Mouse (Mus musculus) forebrain, embryonic 14.5 days (tissue): ENCODE results near the gene Cacna2d1. TPM values are rescaled to one million over a fixed set of nuclear protein-coding genes. Genes with fewer than 3 reads are reported as not detected.
A peak's percentile ranks its signal among the peaks of the same experiment; 100 is the strongest.

ENCODE experiments used
- ATAC-seq: fragments of 200-750 bp; cut with Nextera tagmentation; 2 replicates; pipeline ENCODE4 v1.8.0; 2017; ENCODE audit warnings: mild to moderate bottlenecking, moderate library complexity
- DNase-seq: peaks from one replicate; pipeline ENCODE4 v3.0.0-alpha.2; 2015; ENCODE audit warnings: low spot score
- H3K27ac ChIP-seq: fragments of 300-500 bp; sonication (generic); 2 replicates; pipeline ENCODE4 v1.5.1; 2014; ENCODE audit warnings: low read depth, mild to moderate bottlenecking, control low read depth, low read length, moderate library complexity
- H3K27me3 ChIP-seq: fragments of 300-500 bp; sonication (generic); replicated peaks from 2 replicates; pipeline ENCODE4 v1.6.1; 2014; ENCODE audit warnings: low read length, control low read depth, mixed read lengths; ENCODE audit not compliant: control insufficient read depth, insufficient read depth
- H3K36me3 ChIP-seq: fragments of 300-500 bp; sonication (generic); 2 replicates; pipeline ENCODE4 v1.6.1; 2014; ENCODE audit warnings: low read length, control low read depth; ENCODE audit not compliant: control insufficient read depth, insufficient read depth
- H3K4me1 ChIP-seq: fragments of 300-500 bp; sonication (generic); 2 replicates; pipeline ENCODE4 v1.6.1; 2014; ENCODE audit warnings: antibody characterized with exemption, low read length, control low read depth; ENCODE audit not compliant: control insufficient read depth, insufficient read depth
- H3K4me2 ChIP-seq: fragments of 300-500 bp; sonication (generic); 2 replicates; pipeline ENCODE4 v1.6.1; 2014; ENCODE audit warnings: mild to moderate bottlenecking, control low read depth, low read length
- H3K4me3 ChIP-seq: fragments of 300-500 bp; sonication (generic); 2 replicates; pipeline ENCODE4 v1.5.1; 2014; ENCODE audit warnings: low read depth, low read length, control low read depth
- H3K9ac ChIP-seq: fragments of 300-500 bp; sonication (generic); 2 replicates; pipeline ENCODE4 v1.6.1; 2014; ENCODE audit warnings: mild to moderate bottlenecking, low read length, control low read depth, moderate library complexity
- H3K9me3 ChIP-seq: fragments of 300-500 bp; sonication (generic); replicated peaks from 2 replicates; pipeline ENCODE4 v1.6.1; 2016; ENCODE audit warnings: low read length, control low read depth, mixed read lengths; ENCODE audit not compliant: control insufficient read depth
- WGBS: fragments of 180-500 bp; shearing (Covaris S2); extraction: QIAGEN DNeasy Blood & Tissue Kit; methylation state at CpG from one replicate; pipeline ENCODE4 v1.1.7; 2014; 5-methylcytosine and 5-hydroxymethylcytosine counted together
- polyA plus RNA-seq: library from polyadenylated mRNA; unstranded; fragments of >200 nt; fragmentation: Nextera tagmentation; extraction: Ambion mirVana; gene quantifications from 2 replicates; pipeline ENCODE4 v1.2.1, GENCODE M21; 2014

The Cacna2d1 gene
- polyA plus RNA-seq, 1 experiment from 2014 or later: 22.8 TPM

DNA sequence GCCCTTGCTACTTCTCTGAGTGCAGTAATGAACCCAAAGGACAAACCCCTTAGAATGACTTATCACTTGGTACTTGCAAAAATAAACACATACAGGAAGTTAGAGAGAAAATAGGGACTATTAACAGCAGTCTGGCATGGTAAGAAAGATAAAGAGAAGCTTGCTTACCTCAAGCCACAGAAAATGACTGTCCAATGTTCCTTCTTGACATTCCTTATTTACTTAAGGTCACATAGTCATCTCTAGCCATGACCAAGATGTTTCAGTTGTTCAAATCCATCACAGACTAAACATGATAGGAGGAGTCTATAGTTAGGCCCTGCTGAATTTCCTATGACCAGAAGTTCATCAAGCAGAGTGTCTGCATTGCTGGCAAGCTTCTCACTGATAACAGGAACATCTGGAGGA lies 381.5 kb downstream of the Cacna2d1 start:
- H3K36me3 ChIP-seq: 0 out of 2 replicates have a peak, but pooled peaks cover 4% of the 10 kb centered on the region
- H3K27ac ChIP-seq: no peak overlapping the region
- H3K4me2 ChIP-seq: no peak overlapping the region
- no peaks in the 10 kb centered on the region for H3K27me3 ChIP-seq
- DNase-seq: no peak
- H3K4me1 ChIP-seq: no peaks in the 10 kb centered on the region
- no peak overlapping the region for H3K9ac ChIP-seq
- ATAC-seq: no peak
- H3K4me3 ChIP-seq: no peak overlapping the region
- no peaks in the 10 kb centered on the region for H3K9me3 ChIP-seq

DNA sequence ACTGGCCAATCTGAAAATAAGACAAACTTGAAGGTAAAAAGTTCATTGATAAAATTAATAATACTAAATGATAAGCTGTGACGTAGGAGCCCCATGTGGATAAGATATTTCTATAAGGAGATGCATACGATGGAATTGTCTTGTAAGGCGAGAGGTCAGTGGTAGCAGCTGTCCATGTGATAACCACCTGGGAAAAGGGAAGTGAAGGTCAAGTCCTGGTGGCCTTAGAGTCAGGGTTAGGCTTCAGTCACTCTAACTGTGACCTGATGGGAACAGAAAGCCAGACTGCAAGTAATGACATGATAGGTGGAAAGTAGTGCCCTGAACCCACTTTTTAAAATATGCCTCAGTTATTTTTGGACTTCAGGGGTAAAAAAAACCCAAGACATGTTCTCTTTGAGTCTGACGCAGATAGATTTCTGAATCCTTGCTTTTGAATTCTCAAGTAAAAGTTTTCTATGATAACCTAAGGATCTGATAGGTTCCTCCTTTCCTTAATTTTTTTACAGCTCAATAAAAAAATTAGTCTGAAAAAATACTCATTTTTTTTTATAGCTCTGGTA lies 383.3 kb downstream of the Cacna2d1 start:
- H3K9ac ChIP-seq: no peak overlapping the region
- no peak overlapping the region for H3K27ac ChIP-seq
- no peaks in the 10 kb centered on the region for H3K27me3 ChIP-seq
- H3K4me3 ChIP-seq: no peak overlapping the region
- H3K36me3 ChIP-seq: 0 out of 2 replicates have a peak, but pooled peaks cover 4% of the 10 kb centered on the region
- H3K9me3 ChIP-seq: no peaks in the 10 kb centered on the region
- ATAC-seq (no peak), DNase-seq (no peak)
- H3K4me1 ChIP-seq: no peaks in the 10 kb centered on the region
- WGBS: 92% methylated on average over 4 of the region's 4 CpGs
- no peak overlapping the region for H3K4me2 ChIP-seq

DNA sequence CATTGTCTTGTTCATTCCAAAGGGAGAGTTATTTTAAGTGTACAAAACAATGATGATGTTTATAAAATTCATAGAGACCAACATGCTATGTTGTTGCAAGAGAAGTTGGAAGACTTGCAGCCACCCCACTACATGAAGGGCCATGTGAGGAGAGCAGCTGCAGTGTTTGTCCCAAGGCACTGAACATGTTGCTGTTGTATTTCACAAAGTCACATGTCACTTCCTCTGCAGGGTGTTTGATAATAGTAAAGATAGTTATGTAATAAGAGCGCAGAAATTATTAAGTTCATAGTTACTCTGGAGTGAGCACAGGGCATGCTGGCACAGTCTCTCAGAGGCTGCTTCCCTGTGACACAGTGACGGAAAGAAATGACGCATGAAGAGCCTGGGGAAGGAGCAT lies 392.1 kb downstream of the Cacna2d1 start:
- Histone ChIP-seq H3K36me3 (peaks cover 3% of the 10 kb centered on the region; the same call in 1 of the 2 replicates), H3K27ac (no peak overlapping the region), H3K4me2 (no peak overlapping the region), H3K4me3 (no peak overlapping the region), H3K4me1 (no peaks in the 10 kb centered on the region), H3K9ac (no peak overlapping the region), H3K9me3 (no peaks in the 10 kb centered on the region), H3K27me3 (no peaks in the 10 kb centered on the region)
- 93% methylated on average over 3 of the region's 3 CpGs for WGBS
- DNase-seq: no peak
- ATAC-seq: no peak

DNA sequence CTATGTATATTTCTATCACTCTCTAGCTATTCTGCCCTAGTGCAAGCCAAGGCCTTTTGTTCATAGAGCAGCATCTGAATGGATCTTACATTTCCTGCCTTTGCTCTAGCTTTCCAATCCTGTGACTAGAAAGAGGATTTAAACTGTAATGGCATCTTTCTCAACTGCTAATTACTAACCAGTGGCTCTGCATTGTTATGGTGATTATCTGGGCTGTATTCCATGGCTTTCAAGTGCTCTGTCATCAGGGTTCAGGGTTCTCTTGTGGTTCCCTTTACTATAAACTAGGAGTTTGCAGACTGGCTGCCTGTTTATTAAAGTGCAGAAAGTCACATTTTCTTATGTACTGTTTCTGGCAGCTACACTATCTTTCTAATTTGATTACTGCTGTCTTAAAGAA lies 410.9 kb downstream of the Cacna2d1 start:
- Histone ChIP-seq H3K9me3 (no peaks in the 10 kb centered on the region), H3K4me1 (no peaks in the 10 kb centered on the region), H3K9ac (no peak overlapping the region), H3K27ac (no peak overlapping the region), H3K36me3 (0 out of 2 replicates have a peak, but pooled peaks cover 7% of the 10 kb centered on the region), H3K4me3 (no peak overlapping the region), H3K27me3 (no peaks in the 10 kb centered on the region), H3K4me2 (no peak overlapping the region)
- DNase-seq (peak; percentile 69), ATAC-seq (peak; percentile 72; the same call in 1 of the 2 replicates)

DNA sequence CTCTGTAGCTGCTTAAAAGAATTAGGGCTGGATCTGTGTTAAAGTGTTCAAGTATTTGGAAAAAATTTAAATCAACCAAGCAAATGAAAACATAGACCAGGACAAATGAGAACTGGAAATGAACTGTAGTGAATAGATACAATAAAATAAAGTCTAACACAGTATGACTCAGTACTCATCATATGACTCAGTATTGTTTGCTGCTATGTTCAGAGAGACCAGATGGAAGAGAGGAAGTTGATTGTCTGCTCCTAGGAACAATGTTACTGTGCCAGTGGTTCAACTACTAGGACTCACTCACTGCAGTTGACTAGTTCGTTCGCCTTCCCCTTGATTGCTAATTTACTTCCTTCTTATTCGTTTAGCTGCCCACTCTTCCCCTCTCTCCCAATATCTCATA lies 421.3 kb downstream of the Cacna2d1 start:
- Histone ChIP-seq H3K9me3 (no peaks in the 10 kb centered on the region), H3K9ac (no peak overlapping the region), H3K4me2 (no peak overlapping the region), H3K4me1 (no peaks in the 10 kb centered on the region), H3K27ac (no peak overlapping the region), H3K36me3 (peaks cover 8% of the 10 kb centered on the region; the same call in 1 of the 2 replicates), H3K27me3 (no peaks in the 10 kb centered on the region), H3K4me3 (no peak overlapping the region)
- ATAC-seq (no peak), DNase-seq (no peak)
- WGBS: 89% methylated on average over 3 of the region's 3 CpGs

DNA sequence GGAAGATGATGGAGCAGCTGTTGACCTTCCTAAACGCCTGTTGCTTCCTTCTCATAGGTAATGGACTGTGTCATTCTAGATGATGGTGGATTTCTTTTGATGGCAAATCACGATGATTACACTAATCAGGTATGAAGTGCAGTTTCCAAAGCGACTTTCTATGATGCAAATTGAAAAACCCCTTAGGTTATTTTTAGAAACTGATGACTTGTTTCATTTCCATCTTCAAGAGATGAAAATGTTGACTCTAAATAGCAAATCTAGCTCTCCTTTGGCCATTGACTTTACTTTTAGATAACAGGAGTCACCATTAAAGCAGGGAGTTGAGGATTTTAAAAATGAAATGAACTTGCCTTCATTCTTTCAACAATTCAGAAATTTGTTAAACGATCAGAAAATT lies 423.2 kb downstream of the Cacna2d1 start:
- ATAC-seq (no peak), DNase-seq (no peak)
- Histone ChIP-seq H3K4me3 (no peak overlapping the region), H3K27ac (no peak overlapping the region), H3K9ac (no peak overlapping the region), H3K4me1 (no peaks in the 10 kb centered on the region), H3K27me3 (no peaks in the 10 kb centered on the region), H3K36me3 (peaks cover 8% of the 10 kb centered on the region; the same call in 1 of the 2 replicates), H3K4me2 (no peak overlapping the region), H3K9me3 (no peaks in the 10 kb centered on the region)
- WGBS: 86% methylated on average over 4 of the region's 4 CpGs

DNA sequence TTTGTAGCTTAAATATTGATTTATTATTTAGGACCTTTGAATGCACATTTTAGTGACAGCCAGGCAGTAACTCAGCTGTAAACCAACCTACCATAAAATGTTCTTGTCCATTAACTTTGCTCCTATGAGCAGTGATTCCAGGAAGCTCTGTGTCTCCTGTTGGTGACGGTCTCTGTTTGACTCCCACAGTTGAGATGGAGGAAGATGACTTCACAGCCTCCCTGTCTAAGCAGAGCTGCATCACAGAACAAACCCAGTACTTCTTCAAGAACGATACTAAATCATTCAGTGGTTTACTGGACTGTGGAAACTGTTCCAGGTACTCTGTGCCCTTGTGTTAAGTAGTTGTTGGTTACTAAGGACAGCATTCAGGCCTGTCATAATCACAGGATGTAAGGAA lies 427.6 kb downstream of the Cacna2d1 start:
- Histone ChIP-seq H3K27ac (no peak overlapping the region), H3K9me3 (no peaks in the 10 kb centered on the region), H3K4me2 (no peak overlapping the region), H3K36me3 (peaks cover 11% of the 10 kb centered on the region; the same call in 1 of the 2 replicates), H3K4me3 (no peak overlapping the region), H3K4me1 (no peaks in the 10 kb centered on the region), H3K9ac (no peak overlapping the region), H3K27me3 (no peaks in the 10 kb centered on the region)
- DNase-seq: no peak
- WGBS: 84% methylated on average over 2 of the region's 2 CpGs
- no peak for ATAC-seq

DNA sequence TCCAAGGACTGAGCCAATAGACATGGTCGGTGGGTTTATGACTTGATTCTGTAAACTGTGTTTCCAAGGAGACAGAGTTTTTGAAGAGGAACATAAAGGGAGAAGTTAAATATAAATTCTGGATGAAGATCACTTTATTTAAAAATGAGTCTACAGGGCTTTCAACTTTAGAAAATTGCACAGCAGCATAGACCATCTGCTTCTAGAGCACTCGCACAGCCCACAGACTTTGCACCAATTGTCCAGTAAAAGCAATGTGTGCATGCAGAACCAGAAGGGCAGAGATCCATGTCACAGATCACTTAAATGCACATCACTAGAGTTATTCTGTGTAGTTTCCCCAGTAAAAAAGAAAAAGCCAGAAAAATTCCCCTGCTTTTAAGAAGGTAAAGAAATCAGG lies 428.7 kb downstream of the Cacna2d1 start:
- no peaks in the 10 kb centered on the region for H3K27me3 ChIP-seq
- H3K9ac ChIP-seq: no peak overlapping the region
- no peak overlapping the region for H3K27ac ChIP-seq
- ATAC-seq: no peak
- H3K4me2 ChIP-seq: no peak overlapping the region
- no peaks in the 10 kb centered on the region for H3K9me3 ChIP-seq
- no peak for DNase-seq
- H3K4me3 ChIP-seq: no peak overlapping the region
- no peaks in the 10 kb centered on the region for H3K4me1 ChIP-seq
- WGBS: 91% methylated on average over 2 of the region's 2 CpGs
- H3K36me3 ChIP-seq: peaks cover 11% of the 10 kb centered on the region; the same call in 1 of the 2 replicates

DNA sequence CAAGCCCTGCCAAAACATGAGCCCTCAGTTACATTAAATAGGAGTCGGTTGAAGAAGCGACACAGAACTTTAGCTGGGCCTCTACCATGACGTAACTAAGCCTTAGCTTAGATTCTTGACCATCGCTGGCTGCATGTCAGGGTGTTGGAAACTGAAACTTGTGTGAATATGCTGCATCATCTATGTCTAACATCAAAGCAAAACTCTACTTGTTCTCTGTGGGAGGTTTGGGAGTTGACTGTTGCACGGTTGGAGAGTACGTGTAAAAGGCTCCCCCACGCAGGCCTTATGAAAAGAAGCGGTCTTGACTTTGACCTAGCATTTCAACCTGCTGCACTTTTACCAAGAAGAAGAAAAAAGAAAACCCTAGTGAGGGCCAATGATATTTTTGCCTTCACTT lies 436.2 kb downstream of the Cacna2d1 start:
- Histone ChIP-seq H3K4me1 (no peaks in the 10 kb centered on the region), H3K9me3 (no peaks in the 10 kb centered on the region), H3K27me3 (no peaks in the 10 kb centered on the region), H3K4me2 (no peak overlapping the region), H3K36me3 (0 out of 2 replicates have a peak, but pooled peaks cover 3% of the 10 kb centered on the region), H3K4me3 (no peak overlapping the region), H3K27ac (no peak overlapping the region), H3K9ac (no peak overlapping the region)
- ATAC-seq (no peak), DNase-seq (no peak)
- 90% methylated on average over 8 of the region's 8 CpGs for WGBS
